In genomic region chrX:103610401-103610800, GRCm38 (mm10) we compare ENCODE assay signal across 25 mouse cellular contexts. TPM values are rescaled to one million over a fixed set of nuclear protein-coding genes. Genes with fewer than 3 reads are reported as not detected.
DNase-seq lines count a peak whose midpoint lies in the region; ATAC-seq and TF ChIP-seq lines count a peak whose summit lies in the region.
"Had no signal": no experiment of that assay in that cellular context is flagged by ENCODE, and none has a peak within 500 bp of the region (broad histone marks: within the 10 kb centered on the region; RNA-seq: fewer than 3 reads in every experiment).

No protein-coding gene starts in this region.

- H3K4me2 ChIP-seq in intestine, postnatal 0 days (replicated peaks; ENCODE audit: low read depth), result no peak overlapping the region
- no peak overlapping the region for H3K4me2 ChIP-seq in intestine, embryonic 15.5 days (replicated peaks)
- no peak overlapping the region for H3K4me2 ChIP-seq in midbrain, postnatal 0 days (ENCODE audit: low read depth, low read length, poor library complexity, severe bottlenecking)
- H3K4me2 ChIP-seq in midbrain, embryonic 13.5 days (replicated peaks), result no peak overlapping the region
- H3K4me2 ChIP-seq: liver, embryonic 12.5 days; neural tube, embryonic 13.5 days had no signal

- no peak for ATAC-seq in intestine, postnatal 0 days
- ATAC-seq in intestine, embryonic 15.5 days, result no peak
- no peak for ATAC-seq in midbrain, postnatal 0 days (ENCODE audit: low FRiP score)
- no peak for ATAC-seq in midbrain, embryonic 13.5 days
- ATAC-seq: liver, embryonic 12.5 days had no signal

- peak; percentile 67 for TF ChIP-seq CTCF in intestine, postnatal 0 days (IDR thresholded peaks at IDR 0.05; ENCODE audit: low read depth)
- TF ChIP-seq CTCF in midbrain, postnatal 0 days (IDR thresholded peaks at IDR 0.05), result peak; percentile 62

- DNase-seq in embryo, embryonic 11 days, result peak; percentile 5
- DNase-seq in embryo, embryonic 9.5 days (ENCODE audit: extremely low spot score), result no peak
- peak; percentile 37 for DNase-seq in midbrain, postnatal 0 days (ENCODE audit: low spot score)
- DNase-seq in ovary, postnatal 36 days (ENCODE audit: low spot score), result no peak
- DNase-seq in left cerebral cortex, postnatal 4 days, result no peak
- DNase-seq: adrenal gland, adult 2 months; cerebellum, adult 11 months; cerebellum, postnatal 14 days; gastrocnemius, postnatal 14 days; heart, postnatal 36 days; kidney, adult 9 months; layer of hippocampus, postnatal 36 days; lung, postnatal 10 days; thymus, postnatal 36 days had no signal

- intact Hi-C loops in left cerebral cortex, postnatal 4 days (cut with DNase I), result no loop called here

- no peaks in the 10 kb centered on the region for H3K27me3 ChIP-seq in intestine, postnatal 0 days (replicated peaks; ENCODE audit: control insufficient read depth, insufficient read depth, low read length)
- H3K27me3 ChIP-seq in intestine, embryonic 15.5 days (replicated peaks), result no peaks in the 10 kb centered on the region
- H3K27me3 ChIP-seq in midbrain, postnatal 0 days (ENCODE audit: insufficient read depth, low read length), result no peaks in the 10 kb centered on the region
- H3K27me3 ChIP-seq in midbrain, embryonic 13.5 days, result no peaks in the 10 kb centered on the region
- H3K27me3 ChIP-seq: liver, embryonic 12.5 days; neural tube, embryonic 13.5 days had no signal

- H3K36me3 ChIP-seq in intestine, postnatal 0 days (ENCODE audit: control insufficient read depth, insufficient read depth), result 0 out of 2 replicates have a peak, but pooled peaks cover 6% of the 10 kb centered on the region
- H3K36me3 ChIP-seq in intestine, embryonic 15.5 days, result no peaks in the 10 kb centered on the region
- peaks cover 10% of the 10 kb centered on the region; the same call in 1 of the 2 replicates for H3K36me3 ChIP-seq in midbrain, postnatal 0 days (ENCODE audit: insufficient read depth, low read length)
- H3K36me3 ChIP-seq in midbrain, embryonic 13.5 days, result peaks cover 18% of the 10 kb centered on the region

- WGBS in intestine, postnatal 0 days, result 96% methylated on average over 5 of the region's 5 CpGs
- WGBS in intestine, embryonic 15.5 days, result 95% methylated on average over 5 of the region's 5 CpGs
- 92% methylated on average over 5 of the region's 5 CpGs for WGBS in midbrain, postnatal 0 days
- 92% methylated on average over 5 of the region's 5 CpGs for WGBS in midbrain, embryonic 13.5 days

- H3K9me3 ChIP-seq in intestine, postnatal 0 days (ENCODE audit: control insufficient read depth), result no peaks in the 10 kb centered on the region
- no peaks in the 10 kb centered on the region for H3K9me3 ChIP-seq in intestine, embryonic 15.5 days
- no peaks in the 10 kb centered on the region for H3K9me3 ChIP-seq in midbrain, postnatal 0 days (ENCODE audit: low read length)
- no peaks in the 10 kb centered on the region for H3K9me3 ChIP-seq in midbrain, embryonic 13.5 days
- H3K9me3 ChIP-seq: heart, embryonic 10.5 days; limb, embryonic 10.5 days; liver, embryonic 12.5 days; neural tube, embryonic 13.5 days had no signal

- no peak overlapping the region for H3K27ac ChIP-seq in intestine, postnatal 0 days (ENCODE audit: low read depth, low read length)
- H3K27ac ChIP-seq in intestine, embryonic 15.5 days, result no peak overlapping the region
- H3K27ac ChIP-seq in midbrain, postnatal 0 days (ENCODE audit: low read depth, low read length), result no peak overlapping the region
- H3K27ac ChIP-seq in midbrain, embryonic 13.5 days, result no peak overlapping the region
- H3K27ac ChIP-seq: heart, embryonic 10.5 days; limb, embryonic 10.5 days; liver, embryonic 12.5 days; neural tube, embryonic 13.5 days had no signal

- no peaks in the 10 kb centered on the region for H3K4me1 ChIP-seq in intestine, postnatal 0 days (replicated peaks; ENCODE audit: control insufficient read depth, insufficient read depth, low read length)
- H3K4me1 ChIP-seq in intestine, embryonic 15.5 days (replicated peaks), result no peaks in the 10 kb centered on the region
- no peaks in the 10 kb centered on the region for H3K4me1 ChIP-seq in midbrain, postnatal 0 days (ENCODE audit: insufficient read depth, low read length)
- H3K4me1 ChIP-seq in midbrain, embryonic 13.5 days (replicated peaks), result peaks cover 2% of the 10 kb centered on the region; the same call in 1 of the 2 replicates
- H3K4me1 ChIP-seq: heart, embryonic 10.5 days had no signal

- no peak overlapping the region for H3K4me3 ChIP-seq in intestine, postnatal 0 days (ENCODE audit: low read depth, low read length)
- no peak overlapping the region for H3K4me3 ChIP-seq in intestine, embryonic 15.5 days (replicated peaks)
- no peak overlapping the region for H3K4me3 ChIP-seq in midbrain, postnatal 0 days (ENCODE audit: low read depth, low read length)
- H3K4me3 ChIP-seq in midbrain, embryonic 13.5 days (replicated peaks), result no peak overlapping the region
- H3K4me3 ChIP-seq: erythroblast, embryonic 14.5 days; heart, embryonic 10.5 days; limb, embryonic 10.5 days; liver, embryonic 12.5 days; neural tube, embryonic 13.5 days had no signal

- no peak overlapping the region for H3K9ac ChIP-seq in intestine, postnatal 0 days (ENCODE audit: low read depth, low read length)
- H3K9ac ChIP-seq in intestine, embryonic 15.5 days, result no peak overlapping the region
- H3K9ac ChIP-seq in midbrain, postnatal 0 days (replicated peaks; ENCODE audit: low read length, poor library complexity, severe bottlenecking), result no peak overlapping the region
- no peak overlapping the region for H3K9ac ChIP-seq in midbrain, embryonic 13.5 days (replicated peaks)
- H3K9ac ChIP-seq: liver, embryonic 12.5 days; neural tube, embryonic 13.5 days had no signal

RNA-seq across cellular contexts. Expression of gene Zcchc13, which starts 20.0 kb away (rescaled TPM):
- polyA plus RNA-seq in intestine, postnatal 0 days (2015; fragmentation: Nextera tagmentation; extraction: Ambion mirVana), result not detected in 2 replicates
- polyA plus RNA-seq in intestine, embryonic 15.5 days (2015; fragmentation: Nextera tagmentation; extraction: Ambion mirVana), result not detected in 2 replicates
- not detected in 2 replicates for total RNA-seq in midbrain, postnatal 0 days (2014; rRNA removed)
- not detected in 2 replicates for polyA plus RNA-seq in midbrain, postnatal 0 days (2015; fragmentation: Nextera tagmentation; extraction: Ambion mirVana)
- polyA plus RNA-seq in midbrain, embryonic 13.5 days (2015; fragmentation: Nextera tagmentation; extraction: Ambion mirVana), result not detected in 2 replicates
- not detected for total RNA-seq in left cerebral cortex, postnatal 4 days (2021)
- total RNA-seq: adrenal gland, adult 2 months; gastrocnemius, postnatal 14 days; heart, postnatal 36 days; layer of hippocampus, postnatal 36 days; megakaryocyte-erythroid progenitor cell, adult 5-6 weeks had no signal
- polyA plus RNA-seq: adrenal gland, adult 2 months; embryonic facial prominence, embryonic 11.5 days; erythroblast, embryonic 14.5 days; heart, embryonic 10.5 days; large intestine, adult 2 months; limb, embryonic 10.5 days; liver, embryonic 12.5 days; neural tube, embryonic 13.5 days had no signal

Comparison
In these comparisons a context has a peak if more than half of its experiments do, and no peak if none do; other contexts are left out.
1. DNase-seq: peak in embryo, embryonic 11 days (single experiment) and midbrain, postnatal 0 days (single experiment); none in embryo, embryonic 9.5 days (single experiment), ovary, postnatal 36 days (single experiment) and left cerebral cortex, postnatal 4 days (single experiment).